Comparison of ENCODE assay signal across 16 mouse cellular contexts in genomic region chr13:6167055-6167761, GRCm38 (mm10).
DNase-seq lines count a peak whose midpoint lies in the region; TF ChIP-seq lines count a peak whose summit lies in the region.
"Had no signal": no experiment of that assay in that cellular context is flagged by ENCODE, and none has a peak within 500 bp of the region (broad histone marks: within the 10 kb centered on the region; RNA-seq: fewer than 3 reads in every experiment).

No protein-coding gene starts in this region.

- no peak for TF ChIP-seq CTCF in C2C12 (IDR thresholded peaks at IDR 0.05; ENCODE audit: control insufficient read depth, insufficient read depth, insufficient read length)
- no peak for TF ChIP-seq CTCF in brain, embryonic 14.5 days (IDR thresholded peaks at IDR 0.05; ENCODE audit: borderline replicate concordance, extremely low read depth, insufficient read depth, insufficient read length)

- H3K79me2 ChIP-seq in C2C12 (ENCODE audit: control insufficient read depth, insufficient read depth) = no peaks in the 10 kb centered on the region

- H3K36me3 ChIP-seq in C2C12 (ENCODE audit: control insufficient read depth, insufficient read depth) = no peaks in the 10 kb centered on the region
- H3K36me3 ChIP-seq: heart, embryonic 10.5 days; hindbrain, embryonic 15.5 days; lung, embryonic 15.5 days had no signal

- no peak overlapping the region for H3K4me3 ChIP-seq in C2C12 (ENCODE audit: insufficient read depth, poor library complexity, severe bottlenecking)
- H3K4me3 ChIP-seq: heart, embryonic 10.5 days; hindbrain, embryonic 15.5 days; lung, embryonic 15.5 days; megakaryocyte, embryonic 14.5 days had no signal

- H3ac ChIP-seq in C2C12 (ENCODE audit: control insufficient read depth, insufficient read length, low read depth) = no peak overlapping the region

- DNase-seq in frontal cortex, adult 2 months (ENCODE audit: extremely low spot score in 1 of 2, low spot score in 1 of 2) = peak; percentile 41 to 70
- DNase-seq in frontal cortex, postnatal 14 days (ENCODE audit: low spot score in 2 of 2) = no peak
- DNase-seq in layer of hippocampus, adult 11-12 months (ENCODE audit: low spot score) = peak; percentile 21
- DNase-seq in layer of hippocampus, adult 9-10 months (ENCODE audit: low spot score) = no peak
- peak; percentile 53 for DNase-seq in brain, embryonic 14.5 days (ENCODE audit: low read depth)
- DNase-seq in adrenal gland, adult 18-20 months (ENCODE audit: low spot score in 2 of 2) = no peak
- DNase-seq in kidney, postnatal 14 days = no peak
- DNase-seq: adrenal gland, adult 8-10 months; cerebellum, adult 9-10 months; kidney, adult 2 months; kidney, postnatal 4 days had no signal

- no peaks in the 10 kb centered on the region for H3K27me3 ChIP-seq in C2C12 (ENCODE audit: control insufficient read depth, insufficient read depth, insufficient read length)
- H3K27me3 ChIP-seq: hindbrain, embryonic 15.5 days; lung, embryonic 15.5 days; megakaryocyte, embryonic 14.5 days had no signal

- H3K79me3 ChIP-seq in C2C12 (ENCODE audit: low read depth) = no peaks in the 10 kb centered on the region

- no peak for TF ChIP-seq POLR2A in brain, embryonic 14.5 days (IDR thresholded peaks at IDR 0.05; ENCODE audit: borderline replicate concordance, extremely low read depth, insufficient read depth, insufficient read length, poor library complexity, severe bottlenecking)

TF ChIP-seq in C2C12, 6 proteins besides CTCF, POLR2A, EP300 and RAD21:
- TF ChIP-seq USF1 (IDR thresholded peaks at IDR 0.05; ENCODE audit: low read depth) (no peak), CEBPB (IDR thresholded peaks at IDR 0.05; ENCODE audit: low read depth) (peak; percentile 80)
TF ChIP-seq in C2C12: peak in this region for 1.

Comparison
In these comparisons a context has a peak if more than half of its experiments do, and no peak if none do; other contexts are left out.
1. DNase-seq: peak in frontal cortex, adult 2 months (2 of 2), layer of hippocampus, adult 11-12 months (single experiment) and brain, embryonic 14.5 days (single experiment); none in frontal cortex, postnatal 14 days (0 of 2), layer of hippocampus, adult 9-10 months (single experiment), adrenal gland, adult 18-20 months (0 of 2) and kidney, postnatal 14 days (single experiment).